Mouse (Mus musculus): ENCODE measurements around the gene Vmn1r72. TPM values are rescaled to one million over a fixed set of nuclear protein-coding genes. Genes with fewer than 3 reads are reported as not detected.
"Not testable (repeated sequence)": the region's sequence is repeated elsewhere in the genome, so short reads cannot be mapped to it uniquely, and the experiment has no call there.

The Vmn1r72 gene
- not detected in 2 replicates for total RNA-seq (2015)
- total RNA-seq (2017): not detected in 2 replicates

GRCm38 (mm10) chr7:11680047-11680446, at the start of gene Vmn1r72:
Vmn1r72 (minus strand) TSS chr7:11680147.
- ATAC-seq (replicated peaks; ENCODE audit: poor library complexity): not testable (repeated sequence)

- not testable (repeated sequence) for ATAC-seq (replicated peaks; ENCODE audit: poor library complexity)
Measured at GRCm38 (mm10) chr7:11617082-11617481, 62.9 kb downstream of the Vmn1r72 start.

Other genes with a start within 250 kb of the Vmn1r72 start
- gene Zscan4-ps2, start 165.8 kb downstream of the Vmn1r72 start, total RNA-seq (2015): not detected in 2 replicates
- gene Zscan4-ps2, start 165.8 kb downstream of the Vmn1r72 start, total RNA-seq (2017): not detected in 2 replicates
- gene Zscan4-ps3, start 70.8 kb downstream of the Vmn1r72 start, total RNA-seq (2015): not detected in 2 replicates
- not detected in 2 replicates for gene Zscan4-ps3, start 70.8 kb downstream of the Vmn1r72 start, total RNA-seq (2017)
- gene Vmn1r73, start 50.1 kb upstream of the Vmn1r72 start, total RNA-seq (2015): not detected in 2 replicates
- not detected in 2 replicates for gene Vmn1r73, start 50.1 kb upstream of the Vmn1r72 start, total RNA-seq (2017)
- gene Vmn1r74, start 153.8 kb upstream of the Vmn1r72 start, total RNA-seq (2015): not detected in 2 replicates
- gene Vmn1r74, start 153.8 kb upstream of the Vmn1r72 start, total RNA-seq (2017): not detected in 2 replicates
- not detected in 2 replicates for gene Vmn1r75, start 194.5 kb upstream of the Vmn1r72 start, total RNA-seq (2015)
- gene Vmn1r75, start 194.5 kb upstream of the Vmn1r72 start, total RNA-seq (2017): not detected in 2 replicates